Mouse (Mus musculus): ENCODE results near the gene 4933411K16Rik.

Gene 4933411K16Rik

GRCm38 (mm10) chr19:42051948-42052347 lies at the start of gene 4933411K16Rik:
Gene 4933411K16Rik, plus strand, starts transcription at chr19:42052248.
- DNase-seq (ENCODE audit: low spot score): no peak

- DNase-seq (ENCODE audit: low spot score): no peak
Measured at GRCm38 (mm10) chr19:42004258-42004657, 47.8 kb upstream of the 4933411K16Rik start.

GRCm38 (mm10) chr19:42005616-42006015 lies 46.4 kb upstream of the 4933411K16Rik start:
- DNase-seq (ENCODE audit: low spot score): no peak

GRCm38 (mm10) chr19:42006568-42006967 lies 45.5 kb upstream of the 4933411K16Rik start:
- no peak for DNase-seq (ENCODE audit: low spot score)

- no peak for DNase-seq (ENCODE audit: low spot score)
Measured at GRCm38 (mm10) chr19:42008586-42008985, 43.5 kb upstream of the 4933411K16Rik start.

GRCm38 (mm10) chr19:42009067-42009466 lies 43.0 kb upstream of the 4933411K16Rik start:
- no peak for DNase-seq (ENCODE audit: low spot score)

- DNase-seq (ENCODE audit: low spot score): no peak
Measured at GRCm38 (mm10) chr19:42010436-42010835, 41.6 kb upstream of the 4933411K16Rik start.

- no peak for DNase-seq (ENCODE audit: low spot score)
Measured at GRCm38 (mm10) chr19:42011123-42011522, 40.9 kb upstream of the 4933411K16Rik start.

GRCm38 (mm10) chr19:42014231-42014825 lies 37.7 kb upstream of the 4933411K16Rik start:
- no peak for DNase-seq (ENCODE audit: low spot score)

GRCm38 (mm10) chr19:42015001-42015400 lies 37.0 kb upstream of the 4933411K16Rik start:
- DNase-seq (ENCODE audit: low spot score): no peak

GRCm38 (mm10) chr19:42016251-42016650 lies 35.8 kb upstream of the 4933411K16Rik start:
- no peak for DNase-seq (ENCODE audit: low spot score)

GRCm38 (mm10) chr19:42016840-42017239 lies 35.2 kb upstream of the 4933411K16Rik start:
- no peak for DNase-seq (ENCODE audit: low spot score)

- peak; percentile 33 for DNase-seq (ENCODE audit: low spot score)
Measured at GRCm38 (mm10) chr19:42017399-42018247, 34.4 kb upstream of the 4933411K16Rik start.

GRCm38 (mm10) chr19:42019011-42019522 lies 33.0 kb upstream of the 4933411K16Rik start:
- no peak for DNase-seq (ENCODE audit: low spot score)

- no peak for DNase-seq (ENCODE audit: low spot score)
Measured at GRCm38 (mm10) chr19:42021681-42022541, 30.1 kb upstream of the 4933411K16Rik start.

GRCm38 (mm10) chr19:42022542-42022848 lies 29.6 kb upstream of the 4933411K16Rik start:
- DNase-seq (ENCODE audit: low spot score): no peak

- DNase-seq (ENCODE audit: low spot score): peak; percentile 71
Measured at GRCm38 (mm10) chr19:42026158-42026557, 25.9 kb upstream of the 4933411K16Rik start.

- no peak for DNase-seq (ENCODE audit: low spot score)
Measured at GRCm38 (mm10) chr19:42031112-42031511, 20.9 kb upstream of the 4933411K16Rik start.

- DNase-seq (ENCODE audit: low spot score): no peak
Measured at GRCm38 (mm10) chr19:42033611-42034010, 18.4 kb upstream of the 4933411K16Rik start.

- DNase-seq (ENCODE audit: low spot score): no peak
Measured at GRCm38 (mm10) chr19:42034146-42034775, 17.8 kb upstream of the 4933411K16Rik start.

GRCm38 (mm10) chr19:42034881-42035455 lies 17.1 kb upstream of the 4933411K16Rik start:
- DNase-seq (ENCODE audit: low spot score): peak; percentile 18
